Comparison of ENCODE assay signal across 24 mouse cellular contexts in genomic region chr16:10453872-10454582, GRCm38 (mm10). TPM values are rescaled to one million over a fixed set of nuclear protein-coding genes. Genes with fewer than 3 reads are reported as not detected.
DNase-seq lines count a peak whose midpoint lies in the region; ATAC-seq and TF ChIP-seq lines count a peak whose summit lies in the region.
"Had no signal": no experiment of that assay in that cellular context is flagged by ENCODE, and none has a peak within 500 bp of the region (broad histone marks: within the 10 kb centered on the region; RNA-seq: fewer than 3 reads in every experiment).

No protein-coding gene starts in this region.

- peak; percentile 35 for DNase-seq in forebrain, embryonic 11.5 days (ENCODE audit: low spot score)
- DNase-seq in forelimb bud, embryonic 11.5 days (ENCODE audit: low read depth, low spot score) = peak; percentile 54
- peak; percentile 13 for DNase-seq in mesoderm, embryonic 11.5 days (ENCODE audit: low read depth, low spot score)
- no peak for DNase-seq in adrenal gland, adult 2 months
- DNase-seq in adrenal gland, postnatal 25 days = no peak
- no peak for DNase-seq in c-Kit-positive CD71-positive TER-119-positive erythroid progenitor cells, embryonic 14.5 days (ENCODE audit: low spot score)
- DNase-seq: adrenal gland, postnatal 10 days; B cell, adult 2 months; cerebellum, adult 2 months; cerebellum, postnatal 10 days; gastrocnemius, postnatal 14 days; heart, adult 2 months; heart, postnatal 36 days had no signal

- no peaks in the 10 kb centered on the region for H3K9me3 ChIP-seq in forebrain, embryonic 11.5 days (ENCODE audit: control insufficient read depth, low read length)
- H3K9me3 ChIP-seq in forebrain, embryonic 12.5 days = no peaks in the 10 kb centered on the region
- H3K9me3 ChIP-seq in intestine, postnatal 0 days (ENCODE audit: control insufficient read depth) = no peaks in the 10 kb centered on the region
- H3K9me3 ChIP-seq: embryonic facial prominence, embryonic 15.5 days; forebrain, embryonic 10.5 days; G1E; heart, embryonic 12.5 days; hindbrain, embryonic 15.5 days had no signal

- no peaks in the 10 kb centered on the region for H3K27me3 ChIP-seq in forebrain, embryonic 11.5 days (ENCODE audit: control insufficient read depth, insufficient read depth, low read length)
- H3K27me3 ChIP-seq in forebrain, embryonic 12.5 days = no peaks in the 10 kb centered on the region
- no peaks in the 10 kb centered on the region for H3K27me3 ChIP-seq in intestine, postnatal 0 days (replicated peaks; ENCODE audit: control insufficient read depth, insufficient read depth, low read length)
- H3K27me3 ChIP-seq: embryonic facial prominence, embryonic 15.5 days; heart, embryonic 12.5 days; hindbrain, embryonic 15.5 days had no signal

- no peaks in the 10 kb centered on the region for H3K36me3 ChIP-seq in forebrain, embryonic 11.5 days (ENCODE audit: control insufficient read depth, insufficient read depth, low read length)
- H3K36me3 ChIP-seq in forebrain, embryonic 12.5 days (replicated peaks) = no peaks in the 10 kb centered on the region
- H3K36me3 ChIP-seq in intestine, postnatal 0 days (ENCODE audit: control insufficient read depth, insufficient read depth) = no peaks in the 10 kb centered on the region
- H3K36me3 ChIP-seq: embryonic facial prominence, embryonic 15.5 days; forebrain, embryonic 10.5 days; G1E; heart, embryonic 12.5 days; hindbrain, embryonic 15.5 days had no signal

- H3K4me1 ChIP-seq in forebrain, embryonic 11.5 days (replicated peaks; ENCODE audit: control insufficient read depth, insufficient read depth, low read length) = no peaks in the 10 kb centered on the region
- H3K4me1 ChIP-seq in forebrain, embryonic 12.5 days = no peaks in the 10 kb centered on the region
- peaks cover 12% of the 10 kb centered on the region; the same call in 1 of the 2 replicates for H3K4me1 ChIP-seq in intestine, postnatal 0 days (replicated peaks; ENCODE audit: control insufficient read depth, insufficient read depth, low read length)
- H3K4me1 ChIP-seq: embryonic facial prominence, embryonic 15.5 days; forebrain, embryonic 10.5 days had no signal

- no peak overlapping the region for H3K4me3 ChIP-seq in forebrain, embryonic 11.5 days (ENCODE audit: low read depth, low read length)
- no peak overlapping the region for H3K4me3 ChIP-seq in forebrain, embryonic 12.5 days (replicated peaks)
- no peak overlapping the region for H3K4me3 ChIP-seq in intestine, postnatal 0 days (ENCODE audit: low read depth, low read length)
- H3K4me3 ChIP-seq: embryonic facial prominence, embryonic 15.5 days; erythroblast, embryonic 14.5 days; forebrain, embryonic 10.5 days; heart, adult 2 months; heart, embryonic 12.5 days; hindbrain, embryonic 15.5 days had no signal

- H3K9ac ChIP-seq in forebrain, embryonic 11.5 days (ENCODE audit: low read length) = no peak overlapping the region
- no peak overlapping the region for H3K9ac ChIP-seq in forebrain, embryonic 12.5 days
- H3K9ac ChIP-seq in intestine, postnatal 0 days (ENCODE audit: low read depth, low read length) = no peak overlapping the region
- H3K9ac ChIP-seq: embryonic facial prominence, embryonic 15.5 days; heart, embryonic 12.5 days; hindbrain, embryonic 15.5 days had no signal

- H3K4me2 ChIP-seq in forebrain, embryonic 11.5 days (ENCODE audit: low read depth, low read length, severe bottlenecking) = no peak overlapping the region
- H3K4me2 ChIP-seq in forebrain, embryonic 12.5 days = no peak overlapping the region
- H3K4me2 ChIP-seq in intestine, postnatal 0 days (replicated peaks; ENCODE audit: low read depth) = peak overlapping the region; percentile 45
- H3K4me2 ChIP-seq: embryonic facial prominence, embryonic 15.5 days; heart, embryonic 12.5 days; hindbrain, embryonic 15.5 days had no signal

- WGBS in forebrain, embryonic 11.5 days = 82% methylated on average over 6 of the region's 6 CpGs
- WGBS in forebrain, embryonic 12.5 days = 83% methylated on average over 6 of the region's 6 CpGs
- WGBS in intestine, postnatal 0 days = 43% methylated on average over 6 of the region's 6 CpGs

- no peak overlapping the region for H3K27ac ChIP-seq in forebrain, embryonic 11.5 days (ENCODE audit: low read depth, low read length)
- H3K27ac ChIP-seq in forebrain, embryonic 12.5 days = no peak overlapping the region
- H3K27ac ChIP-seq in intestine, postnatal 0 days (ENCODE audit: low read depth, low read length) = peak overlapping the region; percentile 67
- H3K27ac ChIP-seq: embryonic facial prominence, embryonic 15.5 days; forebrain, embryonic 10.5 days; heart, adult 2 months; hindbrain, embryonic 15.5 days had no signal

- no peak for ATAC-seq in forebrain, embryonic 11.5 days (replicated peaks; ENCODE audit: low FRiP score)
- ATAC-seq in forebrain, embryonic 12.5 days (ENCODE audit: low FRiP score) = no peak
- ATAC-seq in intestine, postnatal 0 days = peak; percentile 46; the same call in 1 of the 2 replicates
- ATAC-seq: CD4-positive, CD25-positive, alpha-beta regulatory T cell, adult 4 months; forebrain, embryonic 16.5 days had no signal

- no peak for TF ChIP-seq CTCF in intestine, postnatal 0 days (IDR thresholded peaks at IDR 0.05; ENCODE audit: low read depth)

RNA-seq across cellular contexts. Expression of gene Tvp23a, which starts 6.9 kb away (rescaled TPM):
- 22.8 and 23.8 TPM in 2 replicates for polyA plus RNA-seq in forebrain, embryonic 11.5 days (2014; fragmentation: Nextera tagmentation; extraction: Ambion mirVana)
- polyA plus RNA-seq in forebrain, embryonic 12.5 days (2016; fragmentation: Nextera tagmentation; extraction: Ambion mirVana) = 35.0 and 36.8 TPM in 2 replicates
- 1.7 and 1.9 TPM in 2 replicates for polyA plus RNA-seq in intestine, postnatal 0 days (2015; fragmentation: Nextera tagmentation; extraction: Ambion mirVana)
- total RNA-seq in adrenal gland, adult 2 months (2021) = 1 to 10 TPM; 1.3 to 2.0 TPM
- 1.2 and 1.5 TPM in 2 replicates for polyA plus RNA-seq in adrenal gland, adult 2 months (2012; rRNA removed)
- total RNA-seq in adrenal gland, postnatal 25 days (2021) = 1.3 and 2.5 TPM in 2 replicates
- polyA plus RNA-seq: erythroblast, embryonic 14.5 days; G1E had no signal

RNA-seq across cellular contexts. Expression of gene Ciita, which starts 25.8 kb away (rescaled TPM):
- 0.35 and 0.63 TPM in 2 replicates for polyA plus RNA-seq in forebrain, embryonic 11.5 days (2014; fragmentation: Nextera tagmentation; extraction: Ambion mirVana)
- 0.32 and 0.42 TPM in 2 replicates for polyA plus RNA-seq in forebrain, embryonic 12.5 days (2016; fragmentation: Nextera tagmentation; extraction: Ambion mirVana)
- 0.42 and 0.64 TPM in 2 replicates for polyA plus RNA-seq in intestine, postnatal 0 days (2015; fragmentation: Nextera tagmentation; extraction: Ambion mirVana)
- total RNA-seq in adrenal gland, adult 2 months (2021) = 1 to 10 TPM; 1.4 to 2.0 TPM
- polyA plus RNA-seq in adrenal gland, adult 2 months (2012; rRNA removed) = 2.3 and 2.9 TPM in 2 replicates
- total RNA-seq in adrenal gland, postnatal 25 days (2021) = 0.39 and 1.00 TPM in 2 replicates
- polyA plus RNA-seq: erythroblast, embryonic 14.5 days; G1E had no signal

RNA-seq across cellular contexts. Expression of gene Nubp1, which starts 42.3 kb away (rescaled TPM):
- 69.1 and 71.3 TPM in 2 replicates for polyA plus RNA-seq in forebrain, embryonic 11.5 days (2014; fragmentation: Nextera tagmentation; extraction: Ambion mirVana)
- polyA plus RNA-seq in forebrain, embryonic 12.5 days (2016; fragmentation: Nextera tagmentation; extraction: Ambion mirVana) = 54.3 and 57.9 TPM in 2 replicates
- polyA plus RNA-seq in intestine, postnatal 0 days (2015; fragmentation: Nextera tagmentation; extraction: Ambion mirVana) = 29.6 and 32.4 TPM in 2 replicates
- total RNA-seq in adrenal gland, adult 2 months (2021) = 10 to 100 TPM; 25.8 to 27.9 TPM
- polyA plus RNA-seq in adrenal gland, adult 2 months (2012; rRNA removed) = 17.2 and 19.7 TPM in 2 replicates
- 28.0 and 28.2 TPM in 2 replicates for total RNA-seq in adrenal gland, postnatal 25 days (2021)

RNA-seq across cellular contexts. Expression of gene Tekt5, which starts 58.7 kb away (rescaled TPM):
- 0.15 TPM in 1 of 2 replicates, not detected in the other for polyA plus RNA-seq in forebrain, embryonic 11.5 days (2014; fragmentation: Nextera tagmentation; extraction: Ambion mirVana)
- polyA plus RNA-seq in forebrain, embryonic 12.5 days (2016; fragmentation: Nextera tagmentation; extraction: Ambion mirVana) = 0.14 and 0.18 TPM in 2 replicates
- 0.26 TPM in 1 of 2 replicates, not detected in the other for polyA plus RNA-seq in intestine, postnatal 0 days (2015; fragmentation: Nextera tagmentation; extraction: Ambion mirVana)
- total RNA-seq in adrenal gland, adult 2 months (2021) = not detected
- polyA plus RNA-seq in adrenal gland, adult 2 months (2012; rRNA removed) = 0.09 TPM in 1 of 2 replicates, not detected in the other
- total RNA-seq in adrenal gland, postnatal 25 days (2021) = not detected in 2 replicates
- total RNA-seq: gastrocnemius, adult 18-20 months; heart, adult 2 months; heart, postnatal 36 days had no signal
- polyA plus RNA-seq: CD4-positive, CD25-positive, alpha-beta regulatory T cell, adult 4 months; erythroblast, embryonic 14.5 days had no signal

Comparison
In these comparisons a context has a peak if more than half of its experiments do, and no peak if none do; other contexts are left out.
1. DNase-seq: peak in forebrain, embryonic 11.5 days (single experiment), forelimb bud, embryonic 11.5 days (single experiment) and mesoderm, embryonic 11.5 days (single experiment); none in adrenal gland, adult 2 months (single experiment), adrenal gland, postnatal 25 days (single experiment) and c-Kit-positive CD71-positive TER-119-positive erythroid progenitor cells, embryonic 14.5 days (single experiment).